Mouse (Mus musculus) forelimb bud, embryonic 11.5 days (tissue): ENCODE measurements at regions not wholly inside any gene's neighbourhood (a gene's known extent, or its start where the extent isn't known, plus 50 kb on each side); places are given as distances from the start of the nearest gene placed in this dataset.

ENCODE experiments used
- DNase-seq: peaks from one replicate; pipeline ENCODE4 v3.0.0-alpha.2; 2012; ENCODE audit warnings: low read depth, low spot score

DNA sequence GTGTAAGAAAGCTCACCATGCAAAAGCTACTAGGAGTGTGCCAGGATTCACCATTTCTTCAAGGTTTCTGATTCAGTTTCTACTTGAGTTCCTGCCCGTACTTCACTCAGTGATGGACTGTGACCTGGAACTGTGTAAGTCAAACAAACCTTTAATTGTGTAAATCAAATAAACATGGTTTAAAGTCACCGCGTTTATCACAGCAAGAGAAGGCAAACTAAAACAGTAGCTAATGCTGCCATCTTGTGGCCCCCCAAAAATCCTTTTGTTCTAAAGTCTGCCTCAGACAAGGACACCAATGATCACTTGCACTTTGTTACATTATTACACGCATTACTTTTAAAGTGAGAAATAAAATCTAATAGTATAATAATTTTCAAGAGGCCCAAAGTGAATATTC lies 63.6 kb upstream of the Dcx start:
- DNase-seq: peak; percentile 27
